Mouse (Mus musculus) Patski (cell line): Measurements from ENCODE around the gene Nus1. TPM values are rescaled to one million over a fixed set of nuclear protein-coding genes. Genes with fewer than 3 reads are reported as not detected.

Experiments
- ATAC-seq: fragments of 100-300 bp; one replicate; pipeline ENCODE4 v1.8.0; 2021
- CTCF ChIA-PET: fragments of 350-600 bp; sonication (Branson Sonifier 250); formaldehyde crosslinking; loops from one replicate; lab custom pipeline; 2022; ENCODE audit warnings: inconsistent platforms; lab: Charles Lee
- POLR2A ChIA-PET: fragments of 350-600 bp; sonication (Branson Sonifier 250); formaldehyde crosslinking; loops from one replicate; lab custom pipeline; 2022; ENCODE audit warnings: antibody characterized with exemption, inconsistent platforms; lab: Charles Lee
- DNase-seq: peaks from one replicate; pipeline ENCODE4 v3.0.0-alpha.2; 2011; ENCODE audit warnings: low read depth, low spot score
- H3K27me3 ChIP-seq: fragments of 371-371 bp; one replicate; pipeline ENCODE4 v1.5.1; 2021
- CTCF ChIP-seq: fragments of 100-300 bp; IDR thresholded peaks from one replicate; pipeline ENCODE4 v1.5.1; 2021
- in situ Hi-C: fragments of 300-500 bp; cut with MboI; formaldehyde crosslinking; loops from 3 replicates; pipeline ENCODE4 v1.11.1; 2018; ENCODE audit warnings: low pct_unique_long_range_greater_than_20kb, mixed read lengths
- polyA plus RNA-seq: library from polyadenylated mRNA; unstranded; gene quantifications from one replicate; pipeline ENCODE4 v1.2.3, GENCODE M21; 2021

The Nus1 gene
- 58.2 TPM for polyA plus RNA-seq

- H3K27me3 ChIP-seq: no peaks in the 10 kb centered on the region
- ChIA-PET POLR2A (interaction anchor here (0.8 kb wide), 1 partner anchor 8 kb away, joined by 3 read pairs; no protein-coding TSS in a partner anchor), CTCF (interaction anchor here (0.7 to 3.0 kb wide), 3 partner anchors 13 to 37 kb away, joined by 3 to 13 read pairs (median 3); no protein-coding TSS in a partner anchor)
- peak; percentile 68 for DNase-seq
- TF ChIP-seq CTCF: peak; percentile 99
- ATAC-seq: peak; percentile 96
- in situ Hi-C loops: loop anchor here (25.0 kb wide), 1 partner anchor 895 kb away; no protein-coding TSS in a partner anchor
These were observed at the start of gene Nus1 for GRCm38 (mm10) chr10:52417299-52417997. Gene Nus1 (plus strand): TSS chr10:52417547.

- ChIA-PET CTCF (no interaction called here), POLR2A (interaction anchor here (0.7 kb wide), 1 partner anchor 74 kb away, joined by 3 read pairs; no protein-coding TSS in a partner anchor)
- DNase-seq (no peak), ATAC-seq (no peak)
- in situ Hi-C loops: no loop called here
- TF ChIP-seq CTCF: no peak
- H3K27me3 ChIP-seq: no peaks in the 10 kb centered on the region
These were observed 49.0 kb upstream of the Nus1 start for GRCm38 (mm10) chr10:52368376-52368775.

GRCm38 (mm10) chr10:52373834-52374233, 43.5 kb upstream of the Nus1 start:
- ChIA-PET CTCF (no interaction called here), POLR2A (no interaction called here)
- no peak for ATAC-seq
- TF ChIP-seq CTCF: no peak
- no peaks in the 10 kb centered on the region for H3K27me3 ChIP-seq
- in situ Hi-C loops: no loop called here
- no peak for DNase-seq

GRCm38 (mm10) chr10:52374651-52375050, 42.7 kb upstream of the Nus1 start:
- TF ChIP-seq CTCF: no peak
- H3K27me3 ChIP-seq: no peaks in the 10 kb centered on the region
- ATAC-seq (no peak), DNase-seq (no peak)
- ChIA-PET POLR2A (no interaction called here), CTCF (interaction anchor here (1.8 kb wide), 1 partner anchor 158 kb away, joined by 5 read pairs; no protein-coding TSS in a partner anchor)
- in situ Hi-C loops: loop anchor here (25.0 kb wide), 1 partner anchor 587 kb away; no protein-coding TSS in a partner anchor

- in situ Hi-C loops: loop anchor here (25.0 kb wide), 1 partner anchor 589 kb away; no protein-coding TSS in a partner anchor
These were observed 40.9 kb upstream of the Nus1 start for GRCm38 (mm10) chr10:52376422-52376821.

GRCm38 (mm10) chr10:52377813-52378212, 39.5 kb upstream of the Nus1 start:
- no peak for TF ChIP-seq CTCF
- POLR2A ChIA-PET: no interaction called here
- no peak for DNase-seq
- in situ Hi-C loops: loop anchor here (25.0 kb wide), 1 partner anchor 591 kb away; no protein-coding TSS in a partner anchor
- H3K27me3 ChIP-seq: no peaks in the 10 kb centered on the region
- CTCF ChIA-PET: interaction anchor here (1.0 to 1.3 kb wide), 2 partner anchors 20 to 22 kb away, joined by 3 read pairs; no protein-coding TSS in a partner anchor
- no peak for ATAC-seq

More at GRCm38 (mm10) chr10:52376422-52376821, 40.9 kb upstream of the Nus1 start:
- no peak for ATAC-seq
- no peak for DNase-seq
- CTCF ChIA-PET: interaction anchor here (0.9 kb wide), 1 partner anchor 15 kb away, joined by 3 read pairs; no protein-coding TSS in a partner anchor
- no peak for TF ChIP-seq CTCF
- no peaks in the 10 kb centered on the region for H3K27me3 ChIP-seq
- POLR2A ChIA-PET: interaction anchor here (0.6 kb wide), 1 partner anchor 16 kb away, joined by 3 read pairs; no protein-coding TSS in a partner anchor

- ATAC-seq: peak; percentile 36
These were observed 36.0 kb upstream of the Nus1 start for GRCm38 (mm10) chr10:52381321-52381801.

GRCm38 (mm10) chr10:52381845-52382591, 35.3 kb upstream of the Nus1 start, which contains the start of gene Gopc:
Gene Gopc (minus strand): TSS chr10:52382124.
- no peak for TF ChIP-seq CTCF
- ATAC-seq (peak; percentile 95), DNase-seq (peak; percentile 69)
- in situ Hi-C loops: loop anchor here (10.0 to 25.0 kb wide), 2 partner anchors 277 to 595 kb away; no protein-coding TSS in a partner anchor
- CTCF ChIA-PET: interaction anchor here (0.9 to 4.1 kb wide), 5 partner anchors 8 to 166 kb away, joined by 3 to 19 read pairs (median 4); partner anchors contain the start of genes Dcbld1 and Gm26741
- peaks cover 2% of the 10 kb centered on the region for H3K27me3 ChIP-seq
- POLR2A ChIA-PET: no interaction called here

More at GRCm38 (mm10) chr10:52381321-52381801, 36.0 kb upstream of the Nus1 start:
- TF ChIP-seq CTCF: no peak
- POLR2A ChIA-PET: interaction anchor here (1.1 kb wide), 1 partner anchor 27 kb away, joined by 4 read pairs; no protein-coding TSS in a partner anchor
- H3K27me3 ChIP-seq: no peaks in the 10 kb centered on the region
- no peak for DNase-seq
- CTCF ChIA-PET: interaction anchor here (0.9 to 4.1 kb wide), 6 partner anchors 9 to 165 kb away, joined by 3 to 19 read pairs (median 4); partner anchors contain the start of gene Gm26741
- in situ Hi-C loops: loop anchor here (10.0 to 25.0 kb wide), 2 partner anchors 277 to 594 kb away; no protein-coding TSS in a partner anchor

- in situ Hi-C loops: loop anchor here (10.0 to 25.0 kb wide), 2 partner anchors 278 to 596 kb away; no protein-coding TSS in a partner anchor
- TF ChIP-seq CTCF: no peak
- peaks cover 13% of the 10 kb centered on the region for H3K27me3 ChIP-seq
- no peak for ATAC-seq
- CTCF ChIA-PET: interaction anchor here (1.0 to 4.1 kb wide), 2 partner anchors 150 to 167 kb away, joined by 4 to 19 read pairs; partner anchors contain the start of gene Dcbld1
- POLR2A ChIA-PET: no interaction called here
- no peak for DNase-seq
These were observed 34.3 kb upstream of the Nus1 start for GRCm38 (mm10) chr10:52383022-52383421.
